8 mouse cellular contexts compared by ENCODE assay signal in the genomic region with DNA sequence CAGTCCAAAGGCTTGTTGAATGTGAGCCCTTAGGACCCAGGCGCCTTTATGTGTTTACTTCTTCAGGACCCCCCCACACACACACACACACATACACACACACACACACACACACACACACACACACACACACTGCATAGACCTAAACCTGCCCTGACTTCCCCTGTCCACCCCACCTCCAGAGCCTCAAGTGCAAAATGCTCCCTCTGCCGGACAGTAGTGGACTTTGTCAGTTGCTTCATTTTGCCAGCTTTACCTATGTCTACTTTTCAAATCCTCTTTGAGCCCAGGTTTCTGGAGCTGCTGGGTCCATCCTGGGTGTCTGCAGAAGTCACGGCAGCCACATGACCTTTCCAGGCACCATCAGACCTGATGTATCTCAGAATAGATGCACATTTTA. TPM values are rescaled to one million over a fixed set of nuclear protein-coding genes. Genes with fewer than 3 reads are reported as not detected.
DNase-seq lines count a peak whose midpoint lies in the region; ATAC-seq and TF ChIP-seq lines count a peak whose summit lies in the region.

No protein-coding gene starts in this region.

- no peaks in the 10 kb centered on the region for H3K27me3 ChIP-seq in forebrain, embryonic 13.5 days
- no peaks in the 10 kb centered on the region for H3K27me3 ChIP-seq in intestine, postnatal 0 days (replicated peaks; ENCODE audit: control insufficient read depth, insufficient read depth, low read length)
- H3K27me3 ChIP-seq in liver, embryonic 16.5 days (ENCODE audit: control insufficient read depth, insufficient read depth, low read depth, low read length), result no peaks in the 10 kb centered on the region
- H3K27me3 ChIP-seq in neural tube, embryonic 12.5 days (replicated peaks), result no peaks in the 10 kb centered on the region

- no peak overlapping the region for H3K27ac ChIP-seq in forebrain, embryonic 13.5 days
- H3K27ac ChIP-seq in intestine, postnatal 0 days (ENCODE audit: low read depth, low read length), result peak overlapping the region; percentile 35; the same call in 1 of the 2 replicates
- H3K27ac ChIP-seq in liver, embryonic 16.5 days (ENCODE audit: low read length), result peak overlapping the region; percentile 80
- H3K27ac ChIP-seq in neural tube, embryonic 12.5 days, result no peak overlapping the region

- no peaks in the 10 kb centered on the region for H3K9me3 ChIP-seq in forebrain, embryonic 13.5 days (replicated peaks)
- no peaks in the 10 kb centered on the region for H3K9me3 ChIP-seq in intestine, postnatal 0 days (ENCODE audit: control insufficient read depth)
- no peaks in the 10 kb centered on the region for H3K9me3 ChIP-seq in liver, embryonic 16.5 days (replicated peaks; ENCODE audit: control insufficient read depth, low read length)
- no peaks in the 10 kb centered on the region for H3K9me3 ChIP-seq in neural tube, embryonic 12.5 days

- peak; percentile 89 for TF ChIP-seq CTCF in intestine, postnatal 0 days (IDR thresholded peaks at IDR 0.05; ENCODE audit: low read depth)

- H3K4me2 ChIP-seq in forebrain, embryonic 13.5 days, result peak overlapping the region; percentile 75
- H3K4me2 ChIP-seq in intestine, postnatal 0 days (replicated peaks; ENCODE audit: low read depth), result peak overlapping the region; percentile 75
- H3K4me2 ChIP-seq in liver, embryonic 16.5 days (ENCODE audit: low read depth, low read length), result peak overlapping the region; percentile 82
- peak overlapping the region; percentile 65 for H3K4me2 ChIP-seq in neural tube, embryonic 12.5 days (replicated peaks)

- DNase-seq in heart, adult 11 months, result peak; percentile 94
- DNase-seq in heart, postnatal 25 days (ENCODE audit: low spot score), result no peak
- DNase-seq in thymus, postnatal 0 days (ENCODE audit: low spot score), result peak; percentile 48

- ATAC-seq in cerebellum, adult (ENCODE audit: insufficient number of reproducible peaks, low FRiP score, low TSS enrichment), result peak; percentile 17; the same call in 1 of the 2 replicates
- ATAC-seq in forebrain, embryonic 13.5 days, result no peak
- 0 out of 2 replicates have a peak, but pooled peaks have one; percentile 9 for ATAC-seq in intestine, postnatal 0 days
- 0 out of 2 replicates have a peak, but pooled peaks have one; percentile 17 for ATAC-seq in liver, embryonic 16.5 days (ENCODE audit: low read depth)
- ATAC-seq in neural tube, embryonic 12.5 days (ENCODE audit: low FRiP score, low read depth), result peak; percentile 34; the same call in 1 of the 2 replicates

- H3K36me3 ChIP-seq in forebrain, embryonic 13.5 days (ENCODE audit: poor library complexity, severe bottlenecking), result peaks cover 21% of the 10 kb centered on the region
- H3K36me3 ChIP-seq in intestine, postnatal 0 days (ENCODE audit: control insufficient read depth, insufficient read depth), result peaks cover 20% of the 10 kb centered on the region
- H3K36me3 ChIP-seq in liver, embryonic 16.5 days (ENCODE audit: control insufficient read depth, insufficient read depth), result peaks cover 6% of the 10 kb centered on the region
- peaks cover 17% of the 10 kb centered on the region for H3K36me3 ChIP-seq in neural tube, embryonic 12.5 days

- WGBS in forebrain, embryonic 13.5 days, result 16% methylated on average over 3 of the region's 3 CpGs
- WGBS in intestine, postnatal 0 days, result 20% methylated on average over 3 of the region's 3 CpGs
- WGBS in liver, embryonic 16.5 days (ENCODE audit: insufficient replicate concordance), result 10% methylated on average over 3 of the region's 3 CpGs
- WGBS in neural tube, embryonic 12.5 days, result 20% methylated on average over 3 of the region's 3 CpGs

- peak overlapping the region; percentile 66 for H3K4me3 ChIP-seq in forebrain, embryonic 13.5 days
- H3K4me3 ChIP-seq in intestine, postnatal 0 days (ENCODE audit: low read depth, low read length), result peak overlapping the region; percentile 53
- peak overlapping the region; percentile 77 for H3K4me3 ChIP-seq in liver, embryonic 16.5 days (ENCODE audit: low read depth, low read length)
- H3K4me3 ChIP-seq in neural tube, embryonic 12.5 days, result peak overlapping the region; percentile 60

- peaks cover 38% of the 10 kb centered on the region for H3K4me1 ChIP-seq in forebrain, embryonic 13.5 days
- H3K4me1 ChIP-seq in intestine, postnatal 0 days (replicated peaks; ENCODE audit: control insufficient read depth, insufficient read depth, low read length), result no peaks in the 10 kb centered on the region
- H3K4me1 ChIP-seq in liver, embryonic 16.5 days (ENCODE audit: control insufficient read depth, low read depth, low read length), result peaks cover 47% of the 10 kb centered on the region
- H3K4me1 ChIP-seq in neural tube, embryonic 12.5 days, result peaks cover 33% of the 10 kb centered on the region

- peak overlapping the region; percentile 85 for H3K9ac ChIP-seq in forebrain, embryonic 13.5 days
- peak overlapping the region; percentile 52 for H3K9ac ChIP-seq in intestine, postnatal 0 days (ENCODE audit: low read depth, low read length)
- peak overlapping the region; percentile 84 for H3K9ac ChIP-seq in liver, embryonic 16.5 days (ENCODE audit: low read depth, low read length)
- peak overlapping the region; percentile 75 for H3K9ac ChIP-seq in neural tube, embryonic 12.5 days

- intact Hi-C loops in heart, postnatal 25 days (cut with DNase I), result loop anchor here (1.0 to 2.0 kb wide), 2 partner anchors 14 to 20 kb away; no protein-coding TSS in a partner anchor

RNA-seq across cellular contexts. Expression of a gene that starts 2.2 kb away (rescaled TPM):
- total RNA-seq in heart, postnatal 25 days (2021), result 10 to 100 TPM; 47.8 to 51.8 TPM
- polyA plus RNA-seq in forebrain, embryonic 13.5 days (2015; fragmentation: Nextera tagmentation; extraction: Ambion mirVana), result 54.2 and 54.9 TPM in 2 replicates
- polyA plus RNA-seq in intestine, postnatal 0 days (2015; fragmentation: Nextera tagmentation; extraction: Ambion mirVana), result 32.6 and 35.9 TPM in 2 replicates
- polyA plus RNA-seq in liver, embryonic 16.5 days (2015; fragmentation: Nextera tagmentation; extraction: Ambion mirVana), result 35.1 and 38.0 TPM in 2 replicates
- polyA plus RNA-seq in neural tube, embryonic 12.5 days (2016; fragmentation: Nextera tagmentation; extraction: Ambion mirVana), result 84.4 and 89.5 TPM in 2 replicates
- 244 and 341 TPM in 2 replicates for polyA plus RNA-seq in thymus, postnatal 0 days (2015; fragmentation: Nextera tagmentation; extraction: Ambion mirVana)

RNA-seq across cellular contexts. Expression of a gene that starts 7.8 kb away (rescaled TPM):
- 1 to 10 TPM in 1 of 2 experiments, under 1 TPM in 1; 0.96 to 2.0 TPM for total RNA-seq in heart, postnatal 25 days (2021)
- 0.18 TPM in 1 of 2 replicates, not detected in the other for polyA plus RNA-seq in forebrain, embryonic 13.5 days (2015; fragmentation: Nextera tagmentation; extraction: Ambion mirVana)
- polyA plus RNA-seq in intestine, postnatal 0 days (2015; fragmentation: Nextera tagmentation; extraction: Ambion mirVana), result 0.23 and 0.26 TPM in 2 replicates
- 10.5 and 13.9 TPM in 2 replicates for polyA plus RNA-seq in liver, embryonic 16.5 days (2015; fragmentation: Nextera tagmentation; extraction: Ambion mirVana)
- polyA plus RNA-seq in neural tube, embryonic 12.5 days (2016; fragmentation: Nextera tagmentation; extraction: Ambion mirVana), result 0.13 and 0.32 TPM in 2 replicates
- 1.1 and 1.5 TPM in 2 replicates for polyA plus RNA-seq in thymus, postnatal 0 days (2015; fragmentation: Nextera tagmentation; extraction: Ambion mirVana)

RNA-seq across cellular contexts. Expression of a gene that starts 20.8 kb away (rescaled TPM):
- total RNA-seq in heart, postnatal 25 days (2021), result 100 to 1,000 TPM; 493 to 532 TPM
- polyA plus RNA-seq in forebrain, embryonic 13.5 days (2015; fragmentation: Nextera tagmentation; extraction: Ambion mirVana), result 1,732 and 1,934 TPM in 2 replicates
- 1,134 and 1,200 TPM in 2 replicates for polyA plus RNA-seq in intestine, postnatal 0 days (2015; fragmentation: Nextera tagmentation; extraction: Ambion mirVana)
- 1,002 and 1,147 TPM in 2 replicates for polyA plus RNA-seq in liver, embryonic 16.5 days (2015; fragmentation: Nextera tagmentation; extraction: Ambion mirVana)
- polyA plus RNA-seq in neural tube, embryonic 12.5 days (2016; fragmentation: Nextera tagmentation; extraction: Ambion mirVana), result 1,340 and 1,344 TPM in 2 replicates
- polyA plus RNA-seq in thymus, postnatal 0 days (2015; fragmentation: Nextera tagmentation; extraction: Ambion mirVana), result 2,922 and 3,108 TPM in 2 replicates

RNA-seq across cellular contexts. Expression of a gene that starts 35.1 kb away (rescaled TPM):
- total RNA-seq in heart, postnatal 25 days (2021), result not detected
- 0.10 and 0.13 TPM in 2 replicates for polyA plus RNA-seq in forebrain, embryonic 13.5 days (2015; fragmentation: Nextera tagmentation; extraction: Ambion mirVana)
- polyA plus RNA-seq in intestine, postnatal 0 days (2015; fragmentation: Nextera tagmentation; extraction: Ambion mirVana), result not detected in 2 replicates
- not detected in 2 replicates for polyA plus RNA-seq in liver, embryonic 16.5 days (2015; fragmentation: Nextera tagmentation; extraction: Ambion mirVana)
- polyA plus RNA-seq in neural tube, embryonic 12.5 days (2016; fragmentation: Nextera tagmentation; extraction: Ambion mirVana), result not detected in 2 replicates
- 0.08 and 0.10 TPM in 2 replicates for polyA plus RNA-seq in thymus, postnatal 0 days (2015; fragmentation: Nextera tagmentation; extraction: Ambion mirVana)

RNA-seq across cellular contexts. Expression of a gene that starts 35.2 kb away (rescaled TPM):
- total RNA-seq in heart, postnatal 25 days (2021), result not detected
- not detected in 2 replicates for polyA plus RNA-seq in forebrain, embryonic 13.5 days (2015; fragmentation: Nextera tagmentation; extraction: Ambion mirVana)
- not detected in 2 replicates for polyA plus RNA-seq in intestine, postnatal 0 days (2015; fragmentation: Nextera tagmentation; extraction: Ambion mirVana)
- not detected in 2 replicates for polyA plus RNA-seq in liver, embryonic 16.5 days (2015; fragmentation: Nextera tagmentation; extraction: Ambion mirVana)
- not detected in 2 replicates for polyA plus RNA-seq in neural tube, embryonic 12.5 days (2016; fragmentation: Nextera tagmentation; extraction: Ambion mirVana)
- not detected in 2 replicates for polyA plus RNA-seq in thymus, postnatal 0 days (2015; fragmentation: Nextera tagmentation; extraction: Ambion mirVana)

Comparison
In these comparisons a context has a peak if more than half of its experiments do, and no peak if none do; other contexts are left out.
1. H3K27ac ChIP-seq: peak in intestine, postnatal 0 days (single experiment) and liver, embryonic 16.5 days (single experiment); none in forebrain, embryonic 13.5 days (single experiment) and neural tube, embryonic 12.5 days (single experiment).
2. Peak in every context shown above with its lines, with median percentiles within 50 percentile points of each other: H3K4me2 ChIP-seq, H3K4me3 ChIP-seq and H3K9ac ChIP-seq.